Mouse (Mus musculus) heart, embryonic 15.5 days (tissue): ENCODE results near the gene Zfp865. TPM values are rescaled to one million over a fixed set of nuclear protein-coding genes. Genes with fewer than 3 reads are reported as not detected.
"Not testable (repeated sequence)": the region's sequence is repeated elsewhere in the genome, so short reads cannot be mapped to it uniquely, and the experiment has no call there.

Experiments used
- ATAC-seq: fragments of 200-750 bp; cut with Nextera tagmentation; replicated peaks from 2 replicates; pipeline ENCODE4 v1.8.0; 2017; ENCODE audit warnings: low read depth, moderate TSS enrichment; ENCODE audit not compliant: insufficient number of reproducible peaks, insufficient read depth, low FRiP score
- H3K27ac ChIP-seq: fragments of 300-500 bp; sonication (generic); 2 replicates; pipeline ENCODE4 v1.5.1; 2015; ENCODE audit warnings: mild to moderate bottlenecking, inconsistent platforms
- H3K27me3 ChIP-seq: fragments of 300-500 bp; sonication (generic); 2 replicates; pipeline ENCODE4 v1.6.1; 2015; ENCODE audit warnings: inconsistent platforms
- H3K36me3 ChIP-seq: fragments of 300-500 bp; sonication (generic); 2 replicates; pipeline ENCODE4 v1.6.1; 2015; ENCODE audit warnings: mild to moderate bottlenecking, inconsistent platforms
- H3K4me1 ChIP-seq: fragments of 300-500 bp; sonication (generic); replicated peaks from 2 replicates; pipeline ENCODE4 v1.6.1; 2015; ENCODE audit warnings: inconsistent platforms
- H3K4me2 ChIP-seq: fragments of 300-500 bp; sonication (generic); 2 replicates; pipeline ENCODE4 v1.6.1; 2015; ENCODE audit warnings: inconsistent platforms, mild to moderate bottlenecking, moderate library complexity
- H3K4me3 ChIP-seq: fragments of 300-500 bp; sonication (generic); 2 replicates; pipeline ENCODE4 v1.5.1; 2015; ENCODE audit warnings: mild to moderate bottlenecking, inconsistent platforms
- H3K9ac ChIP-seq: fragments of 300-500 bp; sonication (generic); 2 replicates; pipeline ENCODE4 v1.6.1; 2015; ENCODE audit warnings: mild to moderate bottlenecking, inconsistent platforms
- H3K9me3 ChIP-seq: fragments of 300-500 bp; sonication (generic); replicated peaks from 2 replicates; pipeline ENCODE4 v1.6.1; 2016; ENCODE audit warnings: inconsistent platforms
- WGBS: fragments of 180-500 bp; shearing (Covaris S2); methylation state at CpG from one replicate; pipeline ENCODE4 v1.1.7; 2015; ENCODE audit warnings: mixed read lengths; 5-methylcytosine and 5-hydroxymethylcytosine counted together
- polyA plus RNA-seq: library from polyadenylated mRNA; unstranded; fragments of >200 nt; fragmentation: Nextera tagmentation; extraction: Ambion mirVana; gene quantifications from 2 replicates; pipeline ENCODE4 v1.2.1, GENCODE M21; 2015

Gene Zfp865
- polyA plus RNA-seq, 1 experiment from 2014 or later, result 3.3 TPM

DNA sequence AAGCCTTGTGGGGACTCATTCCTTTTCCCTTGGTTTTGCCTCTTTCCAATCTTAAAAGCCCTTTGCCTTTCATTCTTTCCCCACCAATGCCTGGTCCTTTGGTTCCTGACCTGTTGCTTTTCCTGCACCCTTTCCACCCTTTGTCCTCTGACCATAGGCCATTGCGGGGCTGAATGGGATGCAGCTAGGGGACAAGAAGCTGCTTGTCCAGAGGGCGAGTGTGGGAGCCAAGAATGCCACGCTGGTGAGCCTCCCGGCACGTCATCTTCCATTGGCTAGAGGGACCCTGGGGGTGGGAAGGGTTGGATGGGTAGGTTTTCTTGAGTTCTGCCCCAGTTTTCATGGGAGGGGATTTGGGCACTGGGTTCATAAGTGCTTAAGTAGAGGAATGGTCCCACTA, 54.8 kb downstream of the Zfp865 start:
- Histone ChIP-seq H3K36me3 (peaks cover 84% of the 10 kb centered on the region), H3K9ac (no peak overlapping the region), H3K4me2 (no peak overlapping the region), H3K4me1 (0 out of 2 replicates have a peak, but pooled peaks cover 2% of the 10 kb centered on the region), H3K4me3 (no peak overlapping the region), H3K27ac (no peak overlapping the region), H3K27me3 (no peaks in the 10 kb centered on the region), H3K9me3 (no peaks in the 10 kb centered on the region)
- no peak for ATAC-seq
- 86% methylated on average over 5 of the region's 5 CpGs for WGBS

DNA sequence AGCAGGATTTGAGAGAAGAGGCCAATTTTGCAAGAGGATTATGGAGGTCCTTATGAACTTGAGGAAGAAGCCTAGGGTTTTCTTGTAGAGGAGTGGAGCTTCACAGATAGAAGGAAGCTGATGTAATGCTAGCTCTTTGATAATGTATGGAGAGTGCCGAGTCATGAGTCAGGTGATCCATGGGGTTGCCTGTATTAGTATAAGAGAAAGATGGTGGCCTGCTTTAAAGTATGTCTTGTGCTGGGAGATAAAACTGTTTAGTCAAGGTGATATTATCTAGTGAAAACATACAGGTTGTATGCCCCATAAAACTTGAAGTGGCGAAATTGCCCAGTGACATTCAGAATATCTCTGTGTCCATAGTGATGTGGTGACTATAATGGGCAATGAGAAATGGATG, 56.8 kb downstream of the Zfp865 start:
- WGBS, result 73% methylated on average over 2 of the region's 2 CpGs
- Histone ChIP-seq H3K4me2 (no peak overlapping the region), H3K27me3 (no peaks in the 10 kb centered on the region), H3K4me3 (no peak overlapping the region), H3K4me1 (peaks cover 14% of the 10 kb centered on the region), H3K9me3 (no peaks in the 10 kb centered on the region), H3K9ac (no peak overlapping the region), H3K27ac (no peak overlapping the region), H3K36me3 (peaks cover 66% of the 10 kb centered on the region)
- no peak for ATAC-seq

DNA sequence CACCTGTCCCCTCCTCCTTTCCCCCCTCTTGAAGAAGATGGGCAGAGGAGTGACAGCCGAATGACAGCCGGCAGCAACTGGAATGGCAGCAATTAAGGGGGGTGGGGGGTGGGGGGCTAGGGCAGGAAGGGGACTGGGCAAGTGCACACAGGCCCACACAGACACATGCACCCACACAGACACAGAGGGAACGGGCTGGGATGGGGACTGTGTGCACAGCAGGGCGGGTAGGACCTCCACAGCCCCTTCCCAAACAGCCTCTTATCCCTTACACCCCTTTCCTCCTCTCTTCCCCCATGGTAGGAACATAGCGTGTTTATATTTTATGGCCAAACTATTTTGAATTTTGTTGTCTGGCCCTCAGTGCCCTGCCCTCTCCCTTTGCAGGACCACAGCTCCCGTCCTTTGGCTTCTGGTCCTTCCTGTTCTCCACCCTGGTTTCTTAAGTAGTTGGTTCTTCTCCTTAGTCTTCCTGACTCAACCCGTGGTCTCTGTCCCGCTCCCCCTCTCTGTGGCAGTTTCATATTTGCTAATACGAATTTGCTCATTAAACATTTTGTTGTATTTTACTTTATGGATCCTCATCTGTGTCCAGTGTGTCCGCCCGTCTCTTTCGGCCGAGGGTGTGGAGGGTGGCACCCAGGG, 59.3 kb downstream of the Zfp865 start:
- Histone ChIP-seq H3K9ac (peak overlapping the region; percentile 41; the same call in 1 of the 2 replicates), H3K4me3 (peak overlapping the region; percentile 96), H3K4me2 (peak overlapping the region; percentile 88), H3K27ac (peak overlapping the region; percentile 97), H3K36me3 (peaks cover 48% of the 10 kb centered on the region), H3K4me1 (peaks cover 26% of the 10 kb centered on the region)
- ATAC-seq, result peak; percentile 3; the same call in 1 of the 2 replicates
- WGBS, result 45% methylated on average over 11 of the region's 13 CpGs
- H3K27me3 ChIP-seq, H3K9me3 ChIP-seq: not testable (repeated sequence)

DNA sequence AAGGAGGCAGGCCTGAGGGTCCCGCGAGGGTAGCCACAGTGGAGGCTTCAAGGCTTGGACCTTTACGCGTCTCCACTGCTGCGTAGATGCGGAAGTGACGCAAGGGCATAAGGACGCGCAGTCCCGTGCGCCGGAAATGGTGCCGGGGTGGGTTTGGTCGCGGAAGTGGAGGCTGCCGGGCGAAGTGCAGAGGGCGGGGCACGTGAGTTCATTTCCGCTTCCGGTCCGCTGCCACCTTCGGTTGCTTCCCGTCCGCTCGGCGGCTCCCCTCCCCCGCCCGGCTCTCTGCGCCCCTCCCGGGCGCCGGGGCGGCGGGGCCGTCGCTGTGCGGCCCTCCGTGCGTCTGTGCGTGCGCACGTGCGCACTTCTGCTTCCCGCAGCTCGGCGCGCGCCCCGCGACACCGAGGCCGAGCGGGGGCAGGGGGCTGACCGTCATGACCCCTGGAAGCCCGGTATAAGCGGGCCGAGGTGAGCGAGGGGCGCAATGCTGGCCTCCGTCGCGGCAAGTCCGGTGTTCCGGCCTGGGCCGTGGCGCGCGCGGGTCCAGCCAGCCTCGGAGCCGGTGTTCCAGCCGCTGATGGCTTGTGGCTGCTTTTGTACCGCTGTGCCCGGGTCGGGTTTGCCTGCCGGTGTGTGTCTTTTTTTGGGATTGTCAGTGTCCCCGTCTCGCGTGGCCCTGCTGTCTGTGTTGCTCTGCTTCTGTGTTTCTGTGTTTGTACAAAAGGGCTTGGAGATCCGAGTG, 60.0 kb downstream of the Zfp865 start, which contains the start of gene Epn1:
Epn1 (plus strand) TSS at position 226 of the 742 bp plus-strand sequence.
- H3K9me3 ChIP-seq, result no peaks in the 10 kb centered on the region
- peak within 1 kb of the TSS; percentile 96 for H3K4me3 ChIP-seq
- H3K36me3 ChIP-seq, result peaks cover 48% of the 10 kb centered on the region
- peak within 1 kb of the TSS; percentile 97 for H3K27ac ChIP-seq
- no peaks in the 10 kb centered on the region for H3K27me3 ChIP-seq
- peaks cover 31% of the 10 kb centered on the region for H3K4me1 ChIP-seq
- H3K9ac ChIP-seq, result peak within 1 kb of the TSS; percentile 97
- under 1% methylated on average over 79 of the region's 81 CpGs for WGBS
- ATAC-seq, result peak; percentile 95
- H3K4me2 ChIP-seq, result peak within 1 kb of the TSS; percentile 88

DNA sequence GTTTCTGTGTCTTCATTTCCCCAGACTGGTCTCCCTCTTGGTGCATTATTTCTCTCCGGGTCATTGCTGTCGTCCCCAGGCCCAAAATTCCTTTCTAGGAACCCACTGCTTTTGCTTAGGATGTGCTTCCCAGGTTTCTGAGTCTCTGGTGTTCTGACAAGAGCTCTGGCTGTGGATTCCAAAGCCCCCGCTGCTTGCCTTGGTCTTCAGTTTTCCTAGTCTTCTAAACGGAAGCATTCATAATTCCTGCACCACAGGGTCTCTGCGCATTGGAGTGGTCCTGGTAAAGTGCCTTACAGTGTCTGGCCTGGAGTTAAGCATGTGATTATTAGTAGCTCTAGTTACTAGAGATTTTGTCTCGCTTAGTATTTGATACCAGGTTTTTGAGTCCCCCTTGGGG, 60.6 kb downstream of the Zfp865 start:
- Histone ChIP-seq H3K27ac (peak overlapping the region; percentile 97), H3K4me2 (peak overlapping the region; percentile 88), H3K27me3 (no peaks in the 10 kb centered on the region), H3K4me1 (peaks cover 31% of the 10 kb centered on the region), H3K9me3 (no peaks in the 10 kb centered on the region), H3K9ac (peak overlapping the region; percentile 97), H3K36me3 (peaks cover 50% of the 10 kb centered on the region), H3K4me3 (peak overlapping the region; percentile 96)
- WGBS, result 10% methylated on average over 6 of the region's 6 CpGs
- ATAC-seq, result no peak

DNA sequence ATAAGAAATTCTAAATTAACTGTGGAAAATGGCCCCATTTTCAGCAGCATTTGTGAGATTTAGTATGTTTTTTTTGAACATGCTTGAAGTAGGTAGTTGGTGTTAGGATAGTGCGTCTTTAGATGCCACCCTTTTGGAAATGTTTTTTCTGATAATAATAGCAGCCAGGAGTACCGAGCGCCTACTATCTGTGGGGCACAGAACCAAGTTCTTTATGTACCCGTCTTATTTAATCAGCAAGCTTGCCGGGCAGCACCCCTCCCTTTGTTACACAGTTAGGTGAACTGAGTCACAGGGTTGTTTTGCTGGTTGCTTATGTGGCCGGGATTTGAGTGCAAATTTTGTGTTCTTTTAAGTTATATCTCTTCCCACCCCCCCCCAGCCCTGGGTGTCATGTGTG, 61.1 kb downstream of the Zfp865 start:
- Histone ChIP-seq H3K27me3 (no peaks in the 10 kb centered on the region), H3K9ac (peak overlapping the region; percentile 97; the same call in 1 of the 2 replicates), H3K4me3 (peak overlapping the region; percentile 96), H3K4me1 (peaks cover 31% of the 10 kb centered on the region), H3K9me3 (no peaks in the 10 kb centered on the region), H3K4me2 (peak overlapping the region; percentile 88), H3K27ac (no peak overlapping the region), H3K36me3 (peaks cover 47% of the 10 kb centered on the region)
- ATAC-seq, result no peak
- 58% methylated on average over 6 of the region's 6 CpGs for whole genome bisulfite sequencing

DNA sequence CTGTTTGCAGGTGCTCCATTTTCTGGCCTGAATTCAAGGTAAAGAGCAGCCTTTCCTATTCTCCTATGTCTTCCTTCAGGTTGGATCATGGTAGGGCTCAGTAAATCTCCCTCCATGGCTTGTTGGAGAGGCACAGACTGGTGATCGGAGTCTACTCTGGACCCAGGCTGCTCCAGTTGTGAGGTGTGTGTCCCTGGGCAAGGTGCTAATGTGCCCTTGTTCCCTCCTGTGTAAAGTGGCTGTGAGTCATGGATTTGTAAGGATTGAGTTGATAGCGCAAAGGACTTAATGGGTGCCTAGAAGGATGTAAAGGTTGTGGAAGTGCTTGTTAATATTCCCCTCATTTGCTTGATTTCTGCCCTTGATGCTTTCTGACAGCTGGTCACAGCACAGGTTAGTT, 61.8 kb downstream of the Zfp865 start:
- H3K4me3 ChIP-seq, result peak overlapping the region; percentile 96; the same call in 1 of the 2 replicates

DNA sequence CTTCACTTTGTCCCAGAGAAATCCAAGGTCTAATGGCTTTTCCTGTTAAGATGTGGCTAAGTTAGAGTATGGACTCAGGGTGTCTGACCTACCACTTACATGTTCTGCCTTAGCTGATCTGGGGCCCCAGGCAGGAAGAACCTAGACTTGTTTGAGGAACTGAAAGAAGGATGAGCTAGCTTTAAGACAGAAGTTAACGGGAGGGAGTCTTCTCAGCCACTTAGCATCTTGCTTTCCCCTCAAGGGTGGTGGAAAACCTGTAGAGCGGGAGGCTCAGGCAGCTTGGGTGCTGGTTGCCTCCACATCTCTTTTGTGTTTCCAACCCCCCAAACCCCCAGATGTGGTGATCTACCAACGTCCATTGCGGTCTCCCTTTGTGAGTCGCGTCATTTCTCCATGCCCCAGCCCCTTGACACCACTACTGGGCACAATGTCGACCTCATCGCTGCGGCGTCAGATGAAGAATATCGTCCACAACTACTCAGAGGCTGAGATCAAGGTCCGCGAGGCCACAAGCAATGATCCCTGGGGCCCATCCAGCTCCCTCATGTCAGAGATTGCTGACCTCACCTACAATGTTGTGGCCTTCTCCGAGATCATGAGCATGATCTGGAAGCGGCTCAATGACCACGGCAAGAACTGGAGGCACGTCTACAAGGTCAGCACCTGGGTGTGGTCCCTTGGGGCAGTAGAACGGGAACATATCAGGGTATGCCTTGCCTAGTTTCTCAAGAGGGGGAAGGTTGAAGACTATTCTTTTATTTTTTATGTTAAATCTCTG, 63.3 kb downstream of the Zfp865 start:
- no peak for ATAC-seq
- Histone ChIP-seq H3K27me3 (no peaks in the 10 kb centered on the region), H3K9ac (no peak overlapping the region), H3K4me3 (no peak overlapping the region), H3K4me2 (no peak overlapping the region), H3K9me3 (no peaks in the 10 kb centered on the region), H3K4me1 (peaks cover 31% of the 10 kb centered on the region), H3K36me3 (peaks cover 30% of the 10 kb centered on the region), H3K27ac (0 out of 2 replicates have a peak overlapping the region, but pooled peaks have one; percentile 11)
- 88% methylated on average over 18 of the region's 18 CpGs for WGBS

More for the DNA sequence above, 61.8 kb downstream of the Zfp865 start:
- 95% methylated on average over 2 of the region's 2 CpGs for WGBS
- no peaks in the 10 kb centered on the region for H3K9me3 ChIP-seq
- no peak overlapping the region for H3K9ac ChIP-seq
- peaks cover 40% of the 10 kb centered on the region for H3K36me3 ChIP-seq
- peak overlapping the region; percentile 88 for H3K4me2 ChIP-seq
- H3K27ac ChIP-seq, result no peak overlapping the region
- peaks cover 31% of the 10 kb centered on the region for H3K4me1 ChIP-seq
- H3K27me3 ChIP-seq, result no peaks in the 10 kb centered on the region
- no peak for ATAC-seq

DNA sequence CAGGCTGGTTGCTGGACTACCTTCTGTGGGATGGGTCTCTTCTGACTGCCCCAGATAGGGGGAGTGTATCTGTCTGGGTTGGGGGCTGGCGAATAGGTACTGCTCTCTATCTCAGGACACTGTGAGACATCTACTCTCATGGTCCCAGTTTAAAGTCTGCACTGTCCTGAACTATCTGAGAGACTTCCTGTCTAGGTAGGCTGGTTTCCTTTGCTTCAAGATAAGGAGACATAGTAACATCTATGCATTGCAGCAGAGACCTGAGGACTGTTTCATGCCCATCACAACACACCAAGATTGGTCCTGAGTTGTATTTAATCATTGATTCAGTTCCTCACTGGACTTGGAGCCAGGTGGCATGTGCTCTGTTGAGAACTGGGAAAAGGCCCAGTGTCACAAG, 65.3 kb downstream of the Zfp865 start:
- H3K4me3 ChIP-seq, result no peak overlapping the region
- H3K36me3 ChIP-seq, result peaks cover 23% of the 10 kb centered on the region; the same call in 1 of the 2 replicates
- no peak overlapping the region for H3K27ac ChIP-seq
- H3K9me3 ChIP-seq, result no peaks in the 10 kb centered on the region
- WGBS, result 75% methylated on average over 1 of the region's 1 CpGs
- no peak overlapping the region for H3K4me2 ChIP-seq
- no peak overlapping the region for H3K9ac ChIP-seq
- ATAC-seq, result no peak
- H3K4me1 ChIP-seq, result peaks cover 29% of the 10 kb centered on the region
- H3K27me3 ChIP-seq, result no peaks in the 10 kb centered on the region
